ENCODE assay signal across 9 mouse cellular contexts in genomic region chr17:13657182-13657562, GRCm38 (mm10).
DNase-seq lines count a peak whose midpoint lies in the region; ATAC-seq and TF ChIP-seq lines count a peak whose summit lies in the region.
"Had no signal": no experiment of that assay in that cellular context is flagged by ENCODE, and none has a peak within 500 bp of the region (broad histone marks: within the 10 kb centered on the region; RNA-seq: fewer than 3 reads in every experiment).

No protein-coding gene starts in this region.

- H3K4me1 ChIP-seq in heart, embryonic 16.5 days (ENCODE audit: control insufficient read depth, insufficient read depth, low read length): peaks cover 42% of the 10 kb centered on the region
- peaks cover 29% of the 10 kb centered on the region for H3K4me1 ChIP-seq in forebrain, embryonic 14.5 days (ENCODE audit: control insufficient read depth, insufficient read depth, low read length)
- no peaks in the 10 kb centered on the region for H3K4me1 ChIP-seq in liver, embryonic 16.5 days (ENCODE audit: control insufficient read depth, low read depth, low read length)

- no peak overlapping the region for H3K9ac ChIP-seq in heart, embryonic 16.5 days (ENCODE audit: low read length)
- peak overlapping the region; percentile 38; the same call in 1 of the 2 replicates for H3K9ac ChIP-seq in forebrain, embryonic 14.5 days (ENCODE audit: low read length)
- no peak overlapping the region for H3K9ac ChIP-seq in liver, embryonic 16.5 days (ENCODE audit: low read depth, low read length)

- intact Hi-C loops in heart, postnatal 10 days (cut with DNase I): no loop called here

- H3K27ac ChIP-seq in heart, embryonic 16.5 days (ENCODE audit: low read length): peak overlapping the region; percentile 49
- peak overlapping the region; percentile 83 for H3K27ac ChIP-seq in forebrain, embryonic 14.5 days (ENCODE audit: low read depth, low read length)
- no peak overlapping the region; the same call in 1 of the 2 replicates for H3K27ac ChIP-seq in liver, embryonic 16.5 days (ENCODE audit: low read length)

- WGBS in heart, embryonic 16.5 days: 33% methylated on average over 10 of the region's 10 CpGs
- 30% methylated on average over 10 of the region's 10 CpGs for WGBS in forebrain, embryonic 14.5 days
- WGBS in liver, embryonic 16.5 days (ENCODE audit: insufficient replicate concordance): 39% methylated on average over 10 of the region's 10 CpGs

- H3K4me2 ChIP-seq in heart, embryonic 16.5 days (ENCODE audit: low read depth, low read length): peak overlapping the region; percentile 49
- H3K4me2 ChIP-seq in forebrain, embryonic 14.5 days (ENCODE audit: low read length): peak overlapping the region; percentile 32
- H3K4me2 ChIP-seq in liver, embryonic 16.5 days (ENCODE audit: low read depth, low read length): peak overlapping the region; percentile 31; the same call in 1 of the 2 replicates

- TF ChIP-seq CTCF in brain, embryonic 14.5 days (IDR thresholded peaks at IDR 0.05; ENCODE audit: borderline replicate concordance, extremely low read depth, insufficient read depth, insufficient read length): no peak

- H3K4me3 ChIP-seq in heart, embryonic 16.5 days (ENCODE audit: low read length): no peak overlapping the region; the same call in 1 of the 2 replicates
- no peak overlapping the region for H3K4me3 ChIP-seq in forebrain, embryonic 14.5 days (ENCODE audit: low read depth, low read length)
- no peak overlapping the region for H3K4me3 ChIP-seq in liver, embryonic 16.5 days (ENCODE audit: low read depth, low read length)

- H3K9me3 ChIP-seq in heart, embryonic 16.5 days (replicated peaks; ENCODE audit: control insufficient read depth, low read length): no peaks in the 10 kb centered on the region
- no peaks in the 10 kb centered on the region for H3K9me3 ChIP-seq in forebrain, embryonic 14.5 days (replicated peaks; ENCODE audit: control insufficient read depth, low read length)
- no peaks in the 10 kb centered on the region for H3K9me3 ChIP-seq in liver, embryonic 16.5 days (replicated peaks; ENCODE audit: control insufficient read depth, low read length)

- TF ChIP-seq POLR2A in brain, embryonic 14.5 days (IDR thresholded peaks at IDR 0.05; ENCODE audit: borderline replicate concordance, extremely low read depth, insufficient read depth, insufficient read length, poor library complexity, severe bottlenecking): no peak

- no peaks in the 10 kb centered on the region for H3K27me3 ChIP-seq in heart, embryonic 16.5 days (ENCODE audit: control insufficient read depth, insufficient read depth, low read length)
- H3K27me3 ChIP-seq in forebrain, embryonic 14.5 days (replicated peaks; ENCODE audit: control insufficient read depth, insufficient read depth, low read length): no peaks in the 10 kb centered on the region
- H3K27me3 ChIP-seq in liver, embryonic 16.5 days (ENCODE audit: control insufficient read depth, insufficient read depth, low read depth, low read length): no peaks in the 10 kb centered on the region

- no peak for DNase-seq in heart, postnatal 10 days
- DNase-seq in brain, embryonic 14.5 days (ENCODE audit: low read depth): peak; percentile 44
- DNase-seq in forebrain, embryonic 14.5 days (ENCODE audit: low spot score): no peak
- no peak for DNase-seq in layer of hippocampus, adult 18-20 months (ENCODE audit: low spot score in 2 of 2)
- no peak for DNase-seq in ovary, postnatal 36 days (ENCODE audit: low spot score)
- DNase-seq: right cerebral cortex, postnatal 25 days had no signal

- no peak for ATAC-seq in heart, embryonic 16.5 days (replicated peaks; ENCODE audit: extremely low read depth, insufficient read depth, low FRiP score)
- no peak for ATAC-seq in forebrain, embryonic 14.5 days
- no peak for ATAC-seq in liver, embryonic 16.5 days (ENCODE audit: low read depth)
- no peak for ATAC-seq in granulocyte monocyte progenitor cell, adult 5-6 weeks (replicated peaks; ENCODE audit: poor library complexity, severe bottlenecking)

- H3K36me3 ChIP-seq in heart, embryonic 16.5 days (ENCODE audit: control insufficient read depth, insufficient read depth): no peaks in the 10 kb centered on the region
- H3K36me3 ChIP-seq in forebrain, embryonic 14.5 days (ENCODE audit: control insufficient read depth, insufficient read depth, low read length): no peaks in the 10 kb centered on the region
- no peaks in the 10 kb centered on the region for H3K36me3 ChIP-seq in liver, embryonic 16.5 days (ENCODE audit: control insufficient read depth, insufficient read depth)
